Mouse (Mus musculus): ENCODE measurements around the gene Cuedc1.
A peak's percentile ranks its signal among the peaks of the same experiment; 100 is the strongest.
"Not testable (repeated sequence)": the region's sequence is repeated elsewhere in the genome, so short reads cannot be mapped to it uniquely, and the experiment has no call there.

Gene Cuedc1

DNA sequence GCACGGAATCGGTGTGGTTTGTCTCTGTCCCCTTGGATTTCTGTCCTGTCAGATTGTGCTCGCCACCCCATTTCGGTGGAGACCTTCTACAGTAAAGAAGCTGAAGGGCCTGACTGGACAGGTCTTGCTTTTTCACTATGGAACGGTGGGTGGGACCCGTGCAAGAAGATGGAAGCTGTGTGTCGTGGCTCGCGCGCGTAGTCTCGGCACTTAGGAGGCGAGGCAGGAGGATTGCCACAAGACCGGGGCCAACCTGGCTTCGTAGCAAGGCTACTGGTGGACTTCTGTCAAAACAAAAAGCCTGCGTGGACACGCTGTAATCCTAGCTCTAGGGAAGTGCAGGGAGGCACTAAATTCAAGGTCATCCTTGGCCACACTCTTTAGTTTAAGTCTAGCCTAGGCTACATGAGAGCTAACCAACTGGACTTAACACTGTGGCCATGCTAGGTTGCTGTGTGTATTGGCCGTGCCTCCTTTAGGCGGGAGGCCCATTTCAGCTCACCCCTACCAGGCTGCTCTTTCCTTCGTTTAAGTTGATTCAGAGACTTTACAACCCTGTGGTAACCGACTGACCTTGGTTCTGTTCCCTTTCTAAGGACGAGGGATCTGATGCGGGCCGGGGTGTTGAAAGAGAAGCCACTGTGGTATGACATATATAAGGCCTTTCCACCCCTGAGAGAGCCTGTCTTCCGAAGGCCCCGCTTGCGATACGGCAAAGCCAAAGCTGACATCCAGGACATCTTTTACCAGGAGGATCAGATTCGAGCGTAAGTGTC is 106.9 kb downstream of the Cuedc1 start:
- peak; percentile 92 for DNase-seq

DNA sequence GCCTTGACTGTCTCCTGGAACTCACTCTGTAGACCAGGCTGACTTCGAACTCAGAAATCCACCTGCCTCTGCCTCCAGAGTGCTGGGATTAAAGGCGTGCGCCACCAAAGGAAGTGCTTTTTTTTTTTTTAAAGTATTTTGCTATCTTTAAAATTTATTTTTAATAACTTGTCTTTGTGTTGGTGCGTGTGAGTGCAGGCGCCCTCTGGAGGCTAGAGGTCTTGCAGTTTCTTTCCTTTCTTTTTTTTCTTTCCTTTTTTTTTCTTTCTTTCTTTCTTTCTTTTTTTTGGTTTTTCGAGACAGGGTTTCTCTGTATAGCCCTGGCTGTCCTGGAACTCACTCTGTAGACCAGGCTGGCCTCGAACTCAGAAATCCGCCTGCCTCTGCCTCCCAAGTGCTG is 108.7 kb downstream of the Cuedc1 start:
- DNase-seq, result not testable (repeated sequence)

DNA sequence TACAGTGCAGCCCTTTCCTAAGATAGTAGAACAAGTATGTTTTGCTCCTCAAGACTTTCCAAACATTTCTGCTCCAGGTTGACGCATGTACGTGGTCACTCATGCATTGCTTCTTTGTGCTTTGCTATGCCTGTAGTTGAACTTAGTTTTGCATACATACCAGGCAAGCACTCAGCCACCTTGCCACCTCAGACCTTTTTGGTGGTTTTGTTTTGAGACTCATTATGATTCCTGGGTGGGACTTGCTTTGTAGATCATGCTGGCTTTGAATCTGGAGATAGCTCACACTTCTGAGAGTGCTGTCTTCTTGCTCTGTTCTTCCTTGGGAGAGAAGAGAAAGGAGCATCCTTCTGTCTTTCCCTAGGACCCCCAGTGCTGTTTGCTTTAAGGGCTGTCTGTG is 109.8 kb downstream of the Cuedc1 start:
- DNase-seq, result no peak

DNA sequence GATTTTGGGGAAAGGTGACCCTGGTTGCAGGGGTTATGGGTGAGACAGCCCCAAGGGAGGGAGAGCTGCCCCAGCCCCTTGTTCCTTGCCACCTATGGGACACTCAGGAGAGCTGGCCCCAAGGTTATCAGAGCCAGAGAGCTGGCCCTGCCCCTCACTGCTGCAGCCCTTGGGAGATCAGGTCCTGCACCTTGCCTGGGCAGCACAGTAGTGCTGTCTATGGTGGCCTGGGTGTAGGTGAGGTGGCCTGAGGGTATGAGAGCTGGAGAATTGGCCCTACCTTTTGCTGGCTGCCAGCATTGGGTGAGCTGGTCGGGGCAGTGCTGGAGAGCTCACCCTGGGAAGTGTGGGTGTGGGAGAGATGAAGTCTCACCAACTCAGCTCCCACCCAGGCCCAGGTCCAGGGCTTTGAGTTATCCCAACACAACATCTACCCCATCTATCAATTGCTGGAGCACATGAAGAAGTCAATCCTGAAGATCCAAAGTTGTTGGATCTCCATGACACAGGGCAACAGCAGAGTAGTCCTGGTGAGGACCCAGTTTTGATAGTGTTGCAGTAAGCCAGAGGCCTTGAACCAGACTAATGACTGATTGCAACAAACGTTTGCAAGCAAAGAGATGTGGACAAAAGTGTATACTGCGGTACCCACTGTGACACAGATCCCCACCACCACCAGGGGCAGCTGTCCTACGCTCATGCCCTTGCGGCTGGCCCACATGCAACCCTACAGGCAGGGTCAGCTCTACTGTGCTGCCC is 114.1 kb downstream of the Cuedc1 start:
- peak; percentile 83 for DNase-seq

DNA sequence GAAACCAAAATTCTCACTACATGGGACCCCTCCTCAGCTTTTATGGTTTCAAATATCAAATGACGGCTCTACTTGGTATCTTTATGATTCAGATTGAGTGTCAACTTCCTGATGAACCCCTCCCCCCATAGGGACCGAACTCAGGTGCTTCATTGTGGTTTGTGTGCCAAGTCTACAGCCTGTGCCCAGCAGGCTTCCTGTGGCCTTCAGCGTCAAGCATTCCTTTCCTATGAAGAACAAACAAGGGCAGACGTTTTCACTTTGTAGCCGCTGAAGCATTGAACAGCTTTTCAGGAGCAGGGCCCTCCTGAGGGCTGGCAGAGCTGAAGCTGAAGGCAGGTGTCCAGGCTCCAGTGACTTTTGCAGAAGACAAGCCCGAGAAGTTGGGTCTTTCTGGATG is 115.9 kb downstream of the Cuedc1 start:
- DNase-seq, result no peak

DNA sequence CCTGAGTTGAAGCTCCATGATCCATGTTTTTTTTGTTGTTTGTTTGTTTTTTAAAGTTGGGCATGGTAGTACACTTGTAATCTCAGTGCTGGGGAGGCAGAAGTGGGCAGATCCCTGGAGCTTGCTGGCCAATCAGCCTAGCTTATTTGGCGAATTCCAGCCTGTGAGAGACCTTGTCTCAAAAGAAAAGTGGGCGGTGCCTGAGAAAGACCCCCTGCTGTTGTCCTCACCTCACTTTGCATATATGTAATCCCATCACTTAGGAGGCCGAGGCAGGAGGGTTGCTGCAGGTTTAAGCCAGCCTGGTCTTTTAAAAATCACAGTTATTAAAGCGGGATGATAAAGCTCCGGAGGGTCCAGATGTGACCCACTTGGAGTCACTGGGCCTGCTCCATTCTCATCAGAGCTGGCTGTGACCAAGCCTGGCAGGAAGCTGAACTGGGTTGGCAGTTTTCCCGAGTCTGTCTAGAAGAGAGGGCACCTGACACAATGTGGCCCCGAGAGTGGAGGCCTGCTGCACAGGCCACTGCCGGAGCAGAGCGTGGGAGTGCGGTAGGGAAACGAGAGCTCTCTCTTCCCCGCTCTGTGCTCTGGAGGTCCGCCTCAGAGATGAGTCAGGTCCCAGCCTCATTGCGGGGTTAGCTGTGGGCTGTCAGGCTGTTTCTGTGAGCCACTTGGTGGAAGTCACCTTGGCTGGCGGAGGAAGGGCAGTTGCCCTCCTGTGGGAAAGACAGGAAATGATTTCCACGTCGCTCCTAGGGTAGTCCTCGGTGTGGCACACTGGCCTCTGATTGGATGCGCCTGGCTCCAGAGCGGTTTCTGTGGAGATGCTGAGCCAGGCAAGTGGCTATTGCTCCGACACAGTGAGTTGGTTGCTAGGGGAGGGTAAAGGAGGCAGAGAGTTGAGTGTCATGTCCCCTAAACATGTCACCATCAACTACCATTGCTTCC is 117.3 kb downstream of the Cuedc1 start:
- peak; percentile 98 for DNase-seq

DNA sequence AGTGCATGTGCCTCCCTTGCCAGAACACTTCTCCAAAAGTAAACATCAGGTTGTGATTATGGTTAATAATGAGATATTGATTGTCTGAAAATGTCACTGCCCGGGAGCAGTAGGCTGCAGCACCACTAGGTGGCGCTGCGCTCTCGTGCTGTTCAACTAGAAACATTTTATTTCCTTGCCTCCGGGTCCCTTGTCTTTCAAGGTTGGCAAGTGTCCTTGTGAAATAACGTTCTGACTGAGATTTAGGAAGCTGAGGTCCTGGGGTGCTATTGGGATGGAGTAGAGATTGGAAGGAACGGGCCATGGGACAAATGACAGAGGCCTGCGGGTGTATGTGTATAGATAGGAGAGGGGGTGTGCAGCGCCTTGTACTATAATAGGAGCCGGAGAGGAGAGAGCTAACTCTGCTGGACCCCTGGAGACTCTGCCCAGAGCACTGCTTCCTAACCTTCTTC is 118.4 kb downstream of the Cuedc1 start:
- DNase-seq, result peak; percentile 92

DNA sequence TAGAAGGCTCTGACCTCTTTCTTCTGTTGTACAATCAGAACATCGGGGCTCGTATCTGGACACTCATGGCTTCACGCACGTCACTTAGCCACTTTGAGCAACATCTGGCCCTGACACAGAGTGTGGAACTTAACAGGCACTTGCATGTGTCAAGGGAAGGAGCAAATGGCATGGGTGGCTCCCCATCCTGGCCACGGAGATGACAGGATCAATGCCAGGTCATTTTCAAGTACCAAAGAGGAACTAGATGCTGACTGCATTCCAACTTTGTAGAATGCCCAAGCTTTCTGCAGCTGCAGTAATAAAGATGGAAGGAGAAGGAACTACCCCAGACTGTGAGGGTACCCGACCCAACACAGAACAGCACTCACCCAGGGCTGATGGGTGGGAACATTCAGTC is 120.3 kb downstream of the Cuedc1 start:
- peak; percentile 86 for DNase-seq

DNA sequence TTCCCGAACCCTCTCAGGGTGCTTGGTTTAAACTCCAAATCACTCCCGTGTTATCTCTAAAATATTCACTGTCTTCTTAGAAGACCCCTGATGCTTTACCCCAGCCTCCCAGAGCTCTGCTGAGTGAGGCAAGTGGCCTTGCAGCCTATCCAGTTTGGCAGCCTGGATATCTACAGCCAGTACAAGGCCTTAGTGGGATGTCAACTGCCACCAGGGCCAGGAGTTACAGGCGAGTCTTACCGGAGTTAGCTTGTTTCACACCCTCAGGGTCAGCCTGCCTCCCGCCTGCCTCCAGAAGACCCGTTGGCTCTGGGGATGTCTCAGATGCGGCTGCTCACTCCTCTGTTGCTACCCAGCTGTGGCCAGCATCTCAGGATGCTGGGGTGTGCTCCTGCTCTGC is 120.7 kb downstream of the Cuedc1 start:
- DNase-seq, result peak; percentile 89

DNA sequence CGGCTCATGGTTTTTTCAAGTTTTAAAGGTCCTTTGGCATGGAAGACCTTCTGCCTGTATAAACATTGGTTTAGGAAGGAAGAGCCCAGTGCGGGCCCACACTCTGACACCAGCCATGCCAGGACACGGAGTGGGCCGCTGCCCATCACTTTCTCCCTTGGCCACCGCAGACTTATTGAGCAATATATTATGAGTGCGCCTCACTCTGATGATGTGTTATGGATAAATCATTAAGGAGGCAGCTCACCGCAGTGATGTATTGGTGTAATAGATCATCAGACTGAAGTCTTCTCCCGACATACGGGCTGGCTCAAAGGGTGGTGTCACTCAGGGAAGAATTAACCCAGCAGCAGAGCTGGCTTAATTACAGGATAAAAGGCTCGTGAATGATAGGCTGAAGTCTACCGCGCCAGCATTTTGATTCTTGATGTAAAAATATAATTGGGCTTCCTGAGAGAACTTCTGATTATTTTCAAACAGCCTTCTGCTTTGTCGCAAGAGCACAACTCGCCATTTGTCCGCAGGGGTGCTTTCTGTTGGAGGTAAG is 124.1 kb downstream of the Cuedc1 start:
- DNase-seq, result peak; percentile 84

DNA sequence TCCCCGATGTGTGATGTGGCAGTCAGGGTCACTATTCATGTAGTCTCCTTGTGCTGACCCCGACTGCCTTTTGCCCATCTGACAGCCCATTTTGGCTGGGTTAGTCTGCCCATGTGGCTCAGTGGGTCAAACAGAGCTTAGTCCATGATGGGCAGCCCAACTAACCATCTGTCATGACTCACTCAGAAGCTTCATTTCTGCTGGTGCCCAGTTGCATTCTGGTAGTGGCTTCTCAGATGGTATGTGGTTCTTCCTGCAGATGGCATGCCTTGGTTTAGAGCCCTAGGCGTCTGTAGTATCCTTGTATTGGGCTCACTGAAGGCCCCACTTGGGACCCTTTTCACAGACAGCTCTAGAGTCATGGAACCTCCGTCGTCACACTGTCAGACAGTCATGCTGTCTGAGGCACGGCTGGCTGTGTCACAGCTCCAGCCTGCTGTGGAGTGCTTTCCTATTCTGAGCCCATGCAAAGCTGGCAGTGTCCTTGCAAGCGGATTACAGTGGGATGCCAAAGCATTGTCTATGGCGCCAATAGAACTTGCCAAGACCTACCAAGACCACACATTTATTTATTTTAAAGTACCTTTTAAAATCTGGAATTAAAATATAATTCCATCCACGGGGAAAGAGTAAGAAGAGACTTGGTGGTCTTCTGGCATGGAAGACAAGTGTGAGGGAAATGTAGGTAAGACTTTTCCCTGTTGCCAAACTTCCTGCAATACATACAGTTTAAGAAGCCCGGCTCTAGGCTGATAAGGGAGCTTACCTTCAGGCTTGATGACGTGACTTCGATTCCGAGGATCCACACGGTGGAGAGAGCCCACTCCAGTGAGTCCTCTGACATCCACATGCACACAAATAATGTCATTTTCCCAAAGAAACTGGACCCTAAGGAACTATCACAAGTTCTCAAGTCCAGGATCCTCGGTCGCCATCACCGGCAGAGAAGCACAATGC is 129.4 kb downstream of the Cuedc1 start:
- no peak for DNase-seq

DNA sequence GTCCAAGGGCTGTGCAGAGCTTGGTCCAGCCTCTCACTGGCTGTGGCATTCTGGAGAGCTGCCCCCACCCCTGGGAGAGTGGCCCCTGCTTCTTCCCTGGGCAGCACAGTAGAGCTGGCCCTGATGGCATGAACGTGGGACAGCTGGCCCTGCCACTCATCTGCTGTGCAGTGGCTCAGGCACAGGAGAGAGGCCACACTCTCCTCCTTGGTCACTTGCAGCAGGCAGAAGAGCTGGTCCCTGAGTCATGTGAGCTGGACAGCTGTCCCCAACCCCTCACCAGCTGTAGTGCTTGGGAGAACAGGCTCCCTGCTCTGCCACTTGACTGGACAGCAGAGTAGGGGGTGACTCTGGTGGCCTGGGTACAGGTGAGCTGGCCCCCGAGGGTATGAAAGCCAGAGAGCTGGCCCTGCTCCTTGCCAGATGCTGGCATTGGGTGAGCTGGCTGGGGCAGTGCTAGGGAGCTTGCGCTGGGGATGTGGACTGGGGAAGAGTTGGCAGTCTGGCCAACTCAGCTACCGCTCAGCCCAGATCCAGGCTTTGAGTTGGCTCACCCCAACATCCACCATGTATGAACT is 133.4 kb downstream of the Cuedc1 start:
- peak; percentile 93 for DNase-seq

DNA sequence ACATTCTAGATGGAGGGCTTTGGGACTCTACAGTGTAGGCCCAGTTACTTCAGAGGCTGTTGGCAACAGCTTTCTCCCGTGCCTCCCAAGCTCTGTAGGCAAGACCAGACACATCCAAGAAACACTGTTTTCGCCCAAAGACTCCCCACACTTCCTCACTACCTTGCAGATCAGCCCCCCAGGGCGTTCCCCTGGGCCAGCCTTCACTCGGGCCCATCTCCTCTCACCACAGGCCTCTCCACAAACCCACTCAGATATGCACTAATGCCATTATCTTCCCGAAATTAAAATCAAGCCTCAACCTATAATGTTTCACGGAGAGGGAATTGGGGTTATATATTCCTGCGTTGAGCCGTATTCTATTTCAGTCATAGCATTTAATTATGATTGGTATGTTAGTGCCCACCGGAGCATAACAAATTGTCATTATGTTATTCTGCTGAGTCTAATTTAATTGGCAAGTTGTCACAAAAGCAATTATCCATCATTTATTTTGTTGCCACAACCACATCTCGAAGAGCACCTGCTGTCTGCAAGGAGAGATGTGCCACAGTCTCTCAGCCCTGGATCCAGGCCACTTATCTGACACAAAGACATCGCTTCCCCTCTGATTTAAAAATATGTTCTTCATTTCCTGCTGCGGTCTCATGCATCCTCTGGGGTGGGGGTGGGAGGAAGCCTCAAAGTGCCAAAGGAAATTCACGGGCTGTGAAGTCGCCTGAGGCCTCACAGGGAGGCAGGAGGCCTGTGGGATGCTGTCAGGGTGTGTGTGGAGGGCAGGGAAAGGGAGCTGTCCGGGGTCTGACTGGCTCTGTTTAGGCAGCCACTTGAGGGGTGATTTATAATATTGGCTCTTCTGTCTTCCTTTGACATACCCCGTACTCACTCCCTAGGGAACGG is 135.9 kb downstream of the Cuedc1 start:
- DNase-seq, result peak; percentile 95

DNA sequence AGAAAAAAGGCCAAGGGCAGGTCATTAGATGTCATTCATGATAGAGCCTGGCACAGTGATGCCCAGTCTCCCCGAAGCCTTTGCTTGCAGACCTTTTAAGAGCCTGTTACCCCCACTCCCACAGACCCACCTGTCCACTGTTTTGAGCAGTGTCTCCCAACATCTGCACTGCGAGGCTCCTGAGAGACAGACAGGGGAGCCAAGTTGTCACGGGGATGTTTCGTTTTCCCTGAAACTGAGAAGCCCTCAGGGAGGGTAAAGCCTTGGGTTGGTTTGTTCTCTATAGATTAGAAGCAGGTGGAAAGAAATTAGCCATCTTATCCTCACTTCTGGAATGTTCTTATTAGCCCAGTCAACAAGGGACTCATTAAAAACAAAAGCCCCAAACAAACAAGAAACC is 136.9 kb downstream of the Cuedc1 start:
- DNase-seq, result peak; percentile 93

DNA sequence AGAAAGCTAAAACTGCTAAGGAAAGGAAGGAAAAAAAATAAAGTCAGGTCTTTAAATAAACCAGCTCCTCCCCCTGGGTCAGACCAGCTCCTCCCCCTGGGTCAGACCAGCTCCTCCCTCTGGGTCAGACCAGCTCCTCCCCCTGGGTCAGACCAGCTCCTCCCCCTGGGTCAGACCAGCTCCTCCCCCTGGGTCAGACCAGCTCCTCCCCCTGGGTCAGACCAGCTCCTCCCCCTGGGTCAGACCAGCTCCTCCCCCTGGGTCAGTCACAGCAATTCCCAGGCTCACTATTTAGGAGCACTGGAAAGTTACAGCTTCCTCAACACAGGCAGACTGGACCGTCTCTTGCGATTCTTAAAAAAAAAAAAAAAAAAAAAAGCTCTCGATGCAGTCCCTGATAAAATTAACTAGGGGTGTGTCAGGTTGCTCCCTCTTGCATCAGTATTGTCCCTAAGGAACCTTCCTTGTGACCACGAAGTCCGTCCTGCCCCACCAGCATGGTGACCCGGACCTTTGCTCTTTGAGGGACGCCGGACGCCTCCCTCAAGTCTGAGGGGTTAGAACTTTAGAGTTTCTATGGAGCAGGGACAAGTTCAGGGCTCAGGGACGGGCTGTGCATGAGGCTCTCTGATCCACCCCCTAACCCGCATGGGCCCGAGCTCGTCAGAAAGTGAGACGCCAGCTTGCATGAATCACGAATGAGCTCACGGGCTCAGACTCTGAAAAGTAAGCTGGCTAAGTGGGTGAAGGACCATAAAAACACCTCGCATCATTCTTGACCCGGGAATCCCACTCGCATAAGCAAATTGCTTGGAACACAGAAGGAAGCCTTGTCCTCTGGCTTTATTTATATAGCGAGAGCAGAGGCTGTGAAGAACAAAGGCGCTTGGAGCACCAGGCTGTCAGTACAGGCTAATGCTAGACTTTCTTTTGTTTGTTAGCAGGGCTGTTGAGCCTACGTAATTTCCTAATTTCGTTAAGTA is 137.7 kb downstream of the Cuedc1 start:
- peak; percentile 98 for DNase-seq

DNA sequence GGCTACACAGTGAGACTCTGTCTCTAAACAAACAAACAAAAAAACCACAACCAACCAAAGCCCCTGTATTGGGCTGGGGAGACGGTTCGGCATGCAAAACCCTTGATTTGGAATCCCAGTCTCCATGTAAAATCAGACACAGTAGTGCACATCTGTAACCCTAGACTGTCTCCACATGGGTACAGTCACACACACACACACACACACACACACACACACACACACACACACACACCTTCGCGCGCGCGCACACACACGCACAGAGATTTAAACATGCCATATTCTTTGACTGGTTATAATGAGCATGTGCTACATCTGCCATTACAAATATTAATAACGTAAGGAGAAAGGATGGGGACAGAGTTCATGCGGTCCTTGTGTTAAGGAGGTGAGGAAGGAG is 142.4 kb downstream of the Cuedc1 start:
- DNase-seq, result no peak

DNA sequence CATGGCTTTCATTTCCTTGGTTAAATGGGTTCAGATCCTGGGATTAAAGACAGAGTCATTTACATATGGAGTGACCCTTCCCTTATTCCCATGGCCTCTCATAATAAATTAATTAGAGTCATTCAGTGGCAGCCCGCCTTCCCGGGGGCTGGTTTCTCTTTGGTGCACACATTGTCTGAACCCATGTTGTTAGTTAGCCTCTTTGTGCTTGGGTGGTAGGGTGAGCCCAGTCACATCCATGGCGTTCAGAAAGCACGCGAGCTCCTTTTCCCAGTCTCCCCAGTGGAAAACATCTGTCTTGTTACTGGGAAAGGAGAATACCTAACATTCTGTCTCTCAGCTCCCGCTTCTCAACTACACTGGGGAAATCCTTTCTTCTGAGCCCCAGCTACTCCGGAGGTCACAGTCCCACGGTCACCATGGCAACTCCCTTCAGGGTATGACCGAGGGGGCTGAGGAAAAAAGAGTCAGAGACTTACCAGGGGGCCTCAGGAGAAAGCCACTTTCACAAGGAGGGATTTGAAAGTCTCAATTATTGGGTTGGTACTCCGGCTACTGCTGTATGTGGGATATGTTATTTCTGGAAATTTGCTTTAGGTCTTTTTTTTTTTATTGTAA is 143.0 kb downstream of the Cuedc1 start:
- DNase-seq, result no peak
